Mouse (Mus musculus): Measurements from ENCODE around the gene Gcgr. TPM values are rescaled to one million over a fixed set of nuclear protein-coding genes. Genes with fewer than 3 reads are reported as not detected.

Gcgr gene
- total and polyA plus RNA-seq, 3 experiments = 0.09 to 0.20 (median 0.13) TPM

GRCm38 (mm10) chr11:120579316-120580107 is 49.0 kb downstream of the Gcgr start:
- Histone ChIP-seq H3K27me3 (replicated peaks) (no peaks in the 10 kb centered on the region), H3K27ac (ENCODE audit: insufficient read depth, low read depth) (no peak overlapping the region), H3K4me3 (replicated peaks in 1 of 3; ENCODE audit: low read depth in 2 of 3, low read length in 2 of 3, poor library complexity in 1 of 3) (peak overlapping the region; percentile 77 to 99 (median 85)), H3K79me2 (replicated peaks; ENCODE audit: control insufficient read depth, extremely low read depth, insufficient read depth, poor library complexity, severe bottlenecking) (peaks cover 27% of the 10 kb centered on the region), H3K9ac (ENCODE audit: insufficient read depth, low read depth) (peak overlapping the region; percentile 93; the same call in 1 of the 2 replicates), H3K4me2 (ENCODE audit: insufficient read depth, low read depth, poor library complexity, severe bottlenecking) (peak overlapping the region; percentile 95), H3K36me3 (replicated peaks in 1 of 2; ENCODE audit: control insufficient read depth in 1 of 2, insufficient read depth in 1 of 2, low read length in 1 of 2) (peaks cover 36 to 54% of the 10 kb centered on the region in 2 experiments), H3K9me3 (replicated peaks; ENCODE audit: low read length) (peaks cover 4% of the 10 kb centered on the region), H3K4me1 (ENCODE audit: control insufficient read depth in 1 of 2, insufficient read depth in 2 of 2) (peaks cover 11 to 63% of the 10 kb centered on the region in 2 experiments)
- DNase-seq (ENCODE audit: extremely low read depth) = peak; percentile 84
- dilution Hi-C loops (cut with MboI; ENCODE audit: extremely low pct_ligation_motif_present, extremely low pct_unique_long_range_greater_than_20kb, low sequenced_read_pairs) (no loop called here), in situ Hi-C loops (cut with MboI; ENCODE audit: low pct_ligation_motif_present, low pct_unique_long_range_greater_than_20kb, low sequenced_read_pairs) (no loop called here)
- TF ChIP-seq TCF12 (IDR thresholded peaks at IDR 0.05; ENCODE audit: low read depth, low read length) (0 out of 2 replicates have a peak, but pooled peaks have one; percentile 34), CTCF (conservative IDR thresholded peaks at IDR 0.05 in 1 of 2, IDR thresholded peaks at IDR 0.05 in 1 of 2; ENCODE audit: low read depth in 2 of 2, low read length in 2 of 2) (peak; percentile 86 to 98), UBTF (IDR thresholded peaks at IDR 0.05; ENCODE audit: low read depth, low read length) (no peak), RAD21 (IDR thresholded peaks at IDR 0.05; ENCODE audit: low read depth, low read length) (peak; percentile 28), SMC3 (IDR thresholded peaks at IDR 0.05; ENCODE audit: low read depth, low read length) (peak; percentile 69), SIN3A (IDR thresholded peaks at IDR 0.05; ENCODE audit: low read length) (peak; percentile 61), ETS1 (conservative IDR thresholded peaks at IDR 0.05; ENCODE audit: low read depth, low read length) (no peak), MEF2A (IDR thresholded peaks at IDR 0.05; ENCODE audit: borderline replicate concordance, low read depth, low read length) (peak; percentile 85)

GRCm38 (mm10) chr11:120580190-120580589 is 49.7 kb downstream of the Gcgr start:
- Histone ChIP-seq H3K9ac (ENCODE audit: insufficient read depth, low read depth) (peak overlapping the region; percentile 93), H3K4me2 (ENCODE audit: insufficient read depth, low read depth, poor library complexity, severe bottlenecking) (peak overlapping the region; percentile 95), H3K4me3 (replicated peaks in 1 of 3; ENCODE audit: low read depth in 2 of 3, low read length in 2 of 3, poor library complexity in 1 of 3) (peak overlapping the region; percentile 77 to 99 (median 85)), H3K36me3 (replicated peaks in 1 of 2; ENCODE audit: control insufficient read depth in 1 of 2, insufficient read depth in 1 of 2, low read length in 1 of 2) (peaks cover 39 to 58% of the 10 kb centered on the region in 2 experiments), H3K4me1 (ENCODE audit: control insufficient read depth in 1 of 2, insufficient read depth in 2 of 2) (peaks cover 11 to 56% of the 10 kb centered on the region in 2 experiments), H3K27ac (ENCODE audit: insufficient read depth, low read depth) (peak overlapping the region; percentile 27; the same call in 1 of the 2 replicates), H3K79me2 (replicated peaks; ENCODE audit: control insufficient read depth, extremely low read depth, insufficient read depth, poor library complexity, severe bottlenecking) (peaks cover 27% of the 10 kb centered on the region), H3K27me3 (replicated peaks) (no peaks in the 10 kb centered on the region), H3K9me3 (replicated peaks; ENCODE audit: low read length) (peaks cover 4% of the 10 kb centered on the region)
- no peak for TF ChIP-seq MAZ (IDR thresholded peaks at IDR 0.05; ENCODE audit: low read depth, low read length)
- TF ChIP-seq JUN (IDR thresholded peaks at IDR 0.05; ENCODE audit: insufficient read depth, low read depth, low read length) = no peak
- no peak for TF ChIP-seq USF2 (conservative IDR thresholded peaks at IDR 0.05; ENCODE audit: low read depth, low read length)
- TF ChIP-seq MXI1 (IDR thresholded peaks at IDR 0.05; ENCODE audit: low read depth, low read length) = no peak
- no peak for TF ChIP-seq TBP (conservative IDR thresholded peaks at IDR 0.05; ENCODE audit: low read depth, low read length)
- no peak for TF ChIP-seq UBTF (IDR thresholded peaks at IDR 0.05; ENCODE audit: low read depth, low read length)
- no peak for TF ChIP-seq ZMIZ1 (IDR thresholded peaks at IDR 0.05; ENCODE audit: low read depth, low read length)
- no peak for TF ChIP-seq MAX (IDR thresholded peaks at IDR 0.05; ENCODE audit: low read length)
- TF ChIP-seq RCOR1 (conservative IDR thresholded peaks at IDR 0.05; ENCODE audit: low read depth, low read length) = no peak
- TF ChIP-seq ETS1 (conservative IDR thresholded peaks at IDR 0.05; ENCODE audit: low read depth, low read length) = no peak
- TF ChIP-seq USF1 (IDR thresholded peaks at IDR 0.05; ENCODE audit: low read depth, low read length) = no peak
- TF ChIP-seq MEF2A (IDR thresholded peaks at IDR 0.05; ENCODE audit: borderline replicate concordance, low read depth, low read length) = no peak
- TF ChIP-seq ELF1 (IDR thresholded peaks at IDR 0.05; ENCODE audit: low read depth, low read length) = no peak
- no peak for TF ChIP-seq MYC (IDR thresholded peaks at IDR 0.05; ENCODE audit: low read depth, low read length)
- peak; percentile 59 for DNase-seq (ENCODE audit: extremely low read depth)
- dilution Hi-C loops (cut with MboI; ENCODE audit: extremely low pct_ligation_motif_present, extremely low pct_unique_long_range_greater_than_20kb, low sequenced_read_pairs) (no loop called here), in situ Hi-C loops (cut with MboI; ENCODE audit: low pct_ligation_motif_present, low pct_unique_long_range_greater_than_20kb, low sequenced_read_pairs) (no loop called here)
